ENCODE assay signal across 32 mouse cellular contexts in the genomic region with DNA sequence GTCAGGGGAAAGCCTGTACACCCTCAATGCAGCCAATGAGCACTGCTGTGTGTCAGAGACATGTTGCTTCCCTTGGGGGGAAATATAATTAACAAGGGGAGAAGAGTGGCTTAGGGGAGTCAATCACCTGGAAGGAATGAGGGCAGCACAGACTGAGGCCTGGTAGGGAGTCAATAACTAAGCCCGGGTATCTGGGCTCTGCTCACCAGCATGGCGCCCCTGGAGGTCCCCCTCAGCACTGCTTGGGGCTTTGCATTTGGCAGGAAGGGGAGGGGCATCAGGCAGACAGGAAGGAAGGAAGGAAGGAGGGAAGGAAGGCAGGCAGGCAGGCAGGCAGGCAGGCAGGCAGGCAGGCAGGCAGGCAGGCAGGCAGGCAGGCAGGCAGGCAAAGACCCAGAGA. TPM values are rescaled to one million over a fixed set of nuclear protein-coding genes. Genes with fewer than 3 reads are reported as not detected.
DNase-seq lines count a peak whose midpoint lies in the region; ATAC-seq lines count a peak whose summit lies in the region.
"Had no signal": no experiment of that assay in that cellular context is flagged by ENCODE, and none has a peak within 500 bp of the region (broad histone marks: within the 10 kb centered on the region; RNA-seq: fewer than 3 reads in every experiment).

No protein-coding gene starts in this region.

- no peak overlapping the region for H3K9ac ChIP-seq in hindbrain, embryonic 11.5 days (ENCODE audit: low read depth, low read length)
- H3K9ac ChIP-seq in neural tube, embryonic 15.5 days (replicated peaks), result no peak overlapping the region
- H3K9ac ChIP-seq: hindbrain, embryonic 15.5 days; liver, embryonic 15.5 days; midbrain, embryonic 13.5 days had no signal

- H3K9me3 ChIP-seq in hindbrain, embryonic 10.5 days, result no peaks in the 10 kb centered on the region
- no peaks in the 10 kb centered on the region for H3K9me3 ChIP-seq in hindbrain, embryonic 11.5 days (ENCODE audit: control insufficient read depth, low read length)
- H3K9me3 ChIP-seq in neural tube, embryonic 15.5 days (replicated peaks), result no peaks in the 10 kb centered on the region
- H3K9me3 ChIP-seq: hindbrain, embryonic 15.5 days; liver, embryonic 15.5 days; megakaryocyte, embryonic 14.5 days; midbrain, embryonic 13.5 days had no signal

- WGBS in hindbrain, embryonic 10.5 days, result 54% methylated on average over 2 of the region's 2 CpGs
- 40% methylated on average over 2 of the region's 2 CpGs for WGBS in hindbrain, embryonic 11.5 days
- 58% methylated on average over 2 of the region's 2 CpGs for WGBS in neural tube, embryonic 15.5 days

- no peak overlapping the region for H3K4me2 ChIP-seq in hindbrain, embryonic 11.5 days (replicated peaks; ENCODE audit: low read depth, low read length)
- no peak overlapping the region for H3K4me2 ChIP-seq in neural tube, embryonic 15.5 days
- H3K4me2 ChIP-seq: heart, embryonic 11.5 days; hindbrain, embryonic 15.5 days; liver, embryonic 15.5 days; midbrain, embryonic 13.5 days had no signal

- H3K36me3 ChIP-seq in hindbrain, embryonic 10.5 days, result no peaks in the 10 kb centered on the region
- no peaks in the 10 kb centered on the region for H3K36me3 ChIP-seq in hindbrain, embryonic 11.5 days (ENCODE audit: control insufficient read depth, insufficient read depth, low read length)
- H3K36me3 ChIP-seq in neural tube, embryonic 15.5 days, result no peaks in the 10 kb centered on the region
- H3K36me3 ChIP-seq: hindbrain, embryonic 15.5 days; liver, embryonic 15.5 days; midbrain, embryonic 13.5 days had no signal

- H3K4me3 ChIP-seq in hindbrain, embryonic 10.5 days, result no peak overlapping the region
- H3K4me3 ChIP-seq in hindbrain, embryonic 11.5 days (ENCODE audit: low read depth, low read length), result no peak overlapping the region
- no peak overlapping the region for H3K4me3 ChIP-seq in neural tube, embryonic 15.5 days (replicated peaks)
- H3K4me3 ChIP-seq: erythroblast, embryonic 14.5 days; hindbrain, embryonic 15.5 days; liver, embryonic 15.5 days; megakaryocyte, embryonic 14.5 days; midbrain, embryonic 13.5 days had no signal

- H3K27me3 ChIP-seq in hindbrain, embryonic 10.5 days (ENCODE audit: insufficient read depth, poor library complexity, severe bottlenecking), result 0 out of 2 replicates have a peak, but pooled peaks cover 3% of the 10 kb centered on the region
- H3K27me3 ChIP-seq in hindbrain, embryonic 11.5 days (ENCODE audit: control insufficient read depth, insufficient read depth, low read length), result no peaks in the 10 kb centered on the region
- H3K27me3 ChIP-seq in neural tube, embryonic 15.5 days (replicated peaks), result no peaks in the 10 kb centered on the region
- H3K27me3 ChIP-seq: hindbrain, embryonic 15.5 days; midbrain, embryonic 13.5 days had no signal

- peak overlapping the region; percentile 12; the same call in 1 of the 2 replicates for H3K27ac ChIP-seq in hindbrain, embryonic 10.5 days
- no peak overlapping the region for H3K27ac ChIP-seq in hindbrain, embryonic 11.5 days (ENCODE audit: low read depth, low read length)
- H3K27ac ChIP-seq in neural tube, embryonic 15.5 days (replicated peaks), result no peak overlapping the region
- H3K27ac ChIP-seq: hindbrain, embryonic 15.5 days; liver, embryonic 15.5 days; midbrain, embryonic 13.5 days had no signal

- no peak for ATAC-seq in hindbrain, embryonic 11.5 days (ENCODE audit: low FRiP score)
- no peak for ATAC-seq in neural tube, embryonic 15.5 days (ENCODE audit: low FRiP score)
- ATAC-seq: activated CD4-positive, CD25-positive, alpha-beta regulatory T cell, adult 4 months; CD4-positive, CD25-positive, alpha-beta regulatory T cell, adult 4 months; inflammation-experienced regulatory T-cells, adult 6 months; midbrain, embryonic 13.5 days had no signal

- peaks cover 48% of the 10 kb centered on the region for H3K4me1 ChIP-seq in hindbrain, embryonic 10.5 days (replicated peaks)
- peaks cover 4% of the 10 kb centered on the region for H3K4me1 ChIP-seq in hindbrain, embryonic 11.5 days (replicated peaks; ENCODE audit: control insufficient read depth, insufficient read depth, low read length)
- peaks cover 13% of the 10 kb centered on the region for H3K4me1 ChIP-seq in neural tube, embryonic 15.5 days
- H3K4me1 ChIP-seq: liver, embryonic 15.5 days had no signal

- DNase-seq in hindbrain, embryonic 10.5 days (ENCODE audit: low spot score), result no peak
- DNase-seq in hindbrain, embryonic 11.5 days (ENCODE audit: low spot score), result no peak
- DNase-seq in retina, postnatal 1 day, result peak; percentile 50
- no peak for DNase-seq in retina, embryonic 14.5 days (ENCODE audit: low spot score)
- peak; percentile 94 for DNase-seq in R1 (ENCODE audit: low read depth, low spot score)
- DNase-seq in yolk sac, embryonic 10.5 days (ENCODE audit: low spot score), result no peak
- DNase-seq: adrenal gland, adult 2 months; adrenal gland, postnatal 36 days; gastrocnemius, postnatal 10 days; heart, postnatal 36 days; kidney, adult 2 months; kidney, postnatal 4 days; lung, postnatal 4 days; thymus, postnatal 4 days had no signal

RNA-seq across cellular contexts. Expression of a gene that starts 4.5 kb away (rescaled TPM):
- 0.10 TPM in 1 of 2 replicates, not detected in the other for polyA plus RNA-seq in hindbrain, embryonic 10.5 days (2016; fragmentation: Nextera tagmentation; extraction: Ambion mirVana)
- polyA plus RNA-seq in hindbrain, embryonic 11.5 days (2014; fragmentation: Nextera tagmentation; extraction: Ambion mirVana), result 0.06 and 0.20 TPM in 2 replicates
- 0.08 TPM in 1 of 2 replicates, not detected in the other for polyA plus RNA-seq in neural tube, embryonic 15.5 days (2015; fragmentation: Nextera tagmentation; extraction: Ambion mirVana)
- polyA plus RNA-seq: activated CD4-positive, CD25-positive, alpha-beta regulatory T cell, adult 4 months; CD4-positive, CD25-positive, alpha-beta regulatory T cell, adult 4 months; erythroblast, embryonic 14.5 days; forebrain, embryonic 11.5 days; inflammation-experienced regulatory T-cells, adult 6 months; limb, embryonic 11.5 days; liver, adult 2 months had no signal

RNA-seq across cellular contexts. Expression of a gene that starts 14.5 kb away (rescaled TPM):
- 1.7 and 2.5 TPM in 2 replicates for polyA plus RNA-seq in hindbrain, embryonic 10.5 days (2016; fragmentation: Nextera tagmentation; extraction: Ambion mirVana)
- 0.67 and 0.97 TPM in 2 replicates for polyA plus RNA-seq in hindbrain, embryonic 11.5 days (2014; fragmentation: Nextera tagmentation; extraction: Ambion mirVana)
- polyA plus RNA-seq in neural tube, embryonic 15.5 days (2015; fragmentation: Nextera tagmentation; extraction: Ambion mirVana), result 0.81 and 0.96 TPM in 2 replicates
- polyA plus RNA-seq: activated CD4-positive, CD25-positive, alpha-beta regulatory T cell, adult 4 months; adrenal gland, adult 2 months; cerebellum, adult 2 months; gonadal fat pad, adult 2 months; heart, embryonic 11.5 days; liver, adult 2 months had no signal

RNA-seq across cellular contexts. Expression of a gene that starts 19.8 kb away (rescaled TPM):
- not detected in 2 replicates for polyA plus RNA-seq in hindbrain, embryonic 10.5 days (2016; fragmentation: Nextera tagmentation; extraction: Ambion mirVana)
- not detected in 2 replicates for polyA plus RNA-seq in hindbrain, embryonic 11.5 days (2014; fragmentation: Nextera tagmentation; extraction: Ambion mirVana)
- not detected in 2 replicates for polyA plus RNA-seq in neural tube, embryonic 15.5 days (2015; fragmentation: Nextera tagmentation; extraction: Ambion mirVana)
- polyA plus RNA-seq: activated CD4-positive, CD25-positive, alpha-beta regulatory T cell, adult 4 months; adrenal gland, adult 2 months; CD4-positive, CD25-positive, alpha-beta regulatory T cell, adult 4 months; cerebellum, adult 2 months; cortical plate, adult 2 months; erythroblast, embryonic 14.5 days; forebrain, embryonic 11.5 days; heart, embryonic 11.5 days; hindbrain, embryonic 15.5 days; inflammation-experienced regulatory T-cells, adult 6 months; kidney, embryonic 16.5 days; limb, embryonic 11.5 days; liver, adult 2 months; liver, embryonic 15.5 days; midbrain, embryonic 13.5 days; testis, adult 2 months had no signal

RNA-seq across cellular contexts. Expression of a gene that starts 30.6 kb away (rescaled TPM):
- 19.6 and 25.4 TPM in 2 replicates for polyA plus RNA-seq in hindbrain, embryonic 10.5 days (2016; fragmentation: Nextera tagmentation; extraction: Ambion mirVana)
- 8.3 and 8.9 TPM in 2 replicates for polyA plus RNA-seq in hindbrain, embryonic 11.5 days (2014; fragmentation: Nextera tagmentation; extraction: Ambion mirVana)
- polyA plus RNA-seq in neural tube, embryonic 15.5 days (2015; fragmentation: Nextera tagmentation; extraction: Ambion mirVana), result 5.1 and 7.9 TPM in 2 replicates

RNA-seq across cellular contexts. Expression of a gene that starts 30.8 kb away (rescaled TPM):
- 54.5 and 57.0 TPM in 2 replicates for polyA plus RNA-seq in hindbrain, embryonic 10.5 days (2016; fragmentation: Nextera tagmentation; extraction: Ambion mirVana)
- polyA plus RNA-seq in hindbrain, embryonic 11.5 days (2014; fragmentation: Nextera tagmentation; extraction: Ambion mirVana), result 49.4 and 50.8 TPM in 2 replicates
- polyA plus RNA-seq in neural tube, embryonic 15.5 days (2015; fragmentation: Nextera tagmentation; extraction: Ambion mirVana), result 14.4 and 27.5 TPM in 2 replicates

Comparison
In these comparisons a context has a peak if more than half of its experiments do, and no peak if none do; other contexts are left out.
1. DNase-seq: peak in retina, postnatal 1 day (single experiment) and R1 (single experiment); none in hindbrain, embryonic 10.5 days (single experiment), hindbrain, embryonic 11.5 days (single experiment), retina, embryonic 14.5 days (single experiment) and yolk sac, embryonic 10.5 days (single experiment).